Mouse (Mus musculus): ENCODE data around the gene Olfr691.

DNA sequence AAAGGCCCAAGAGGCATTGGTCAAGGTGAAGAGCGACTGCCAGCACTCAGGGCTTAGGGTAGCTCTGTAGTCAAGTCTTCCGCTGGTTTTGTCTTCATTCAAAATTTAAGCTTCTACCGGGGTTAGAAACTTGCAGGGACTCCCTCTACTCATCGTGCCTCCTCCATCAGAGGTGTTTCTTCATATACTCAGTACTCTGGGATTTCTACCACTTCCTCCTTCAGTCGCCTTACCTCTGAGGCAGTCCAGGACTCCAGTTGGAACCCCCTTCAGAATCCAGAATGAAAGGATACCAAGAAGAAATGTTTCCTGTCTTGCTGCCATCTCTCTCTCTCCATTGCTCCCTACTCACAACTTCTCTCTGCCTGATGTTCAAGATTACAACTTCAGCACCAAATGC, 25.2 kb upstream of the Olfr691 start:
- TF ChIP-seq CTCF (IDR thresholded peaks at IDR 0.05; ENCODE audit: low read depth) (no peak), EP300 (IDR thresholded peaks at IDR 0.05; ENCODE audit: low read depth) (no peak)

Data from liver, embryonic 14.5 days (tissue).